ENCODE assay signal across 8 mouse cellular contexts in the genomic region with DNA sequence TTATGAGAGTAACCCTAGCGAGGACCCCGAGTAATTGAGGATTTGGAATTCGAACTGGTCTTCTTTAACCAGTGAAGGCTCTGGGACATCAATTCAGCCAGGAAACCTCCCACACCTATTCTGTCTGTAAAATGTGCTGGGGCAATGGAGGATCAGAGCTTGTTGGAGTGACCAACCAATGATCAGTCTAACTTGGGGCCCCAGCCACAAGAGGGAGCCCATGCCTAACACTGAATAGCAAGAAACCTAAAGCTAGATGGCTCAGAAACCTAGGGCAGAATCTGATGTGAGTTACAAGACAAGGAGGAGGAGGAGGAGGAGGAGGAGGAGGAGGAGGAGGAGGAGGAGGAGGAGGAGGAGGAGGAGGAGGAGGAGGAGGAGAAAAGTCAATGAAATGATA.
DNase-seq lines count a peak whose midpoint lies in the region; ATAC-seq and TF ChIP-seq lines count a peak whose summit lies in the region.
"Had no signal": no experiment of that assay in that cellular context is flagged by ENCODE, and none has a peak within 500 bp of the region (broad histone marks: within the 10 kb centered on the region; RNA-seq: fewer than 3 reads in every experiment).

No protein-coding gene starts in this region.

- no peaks in the 10 kb centered on the region for H3K27me3 ChIP-seq in midbrain, embryonic 11.5 days (ENCODE audit: control insufficient read depth, insufficient read depth, low read length)
- H3K27me3 ChIP-seq in midbrain, embryonic 16.5 days (ENCODE audit: control insufficient read depth, insufficient read depth, low read depth, low read length): no peaks in the 10 kb centered on the region
- H3K27me3 ChIP-seq in embryonic facial prominence, embryonic 10.5 days (replicated peaks; ENCODE audit: low read depth, poor library complexity, severe bottlenecking): no peaks in the 10 kb centered on the region
- no peaks in the 10 kb centered on the region for H3K27me3 ChIP-seq in kidney, postnatal 0 days (ENCODE audit: insufficient read depth, low read length)
- no peaks in the 10 kb centered on the region for H3K27me3 ChIP-seq in limb, embryonic 15.5 days

- no peaks in the 10 kb centered on the region for H3K4me1 ChIP-seq in midbrain, embryonic 11.5 days (ENCODE audit: control insufficient read depth, insufficient read depth, low read length)
- no peaks in the 10 kb centered on the region for H3K4me1 ChIP-seq in midbrain, embryonic 16.5 days (ENCODE audit: control insufficient read depth, insufficient read depth, low read length)
- no peaks in the 10 kb centered on the region for H3K4me1 ChIP-seq in embryonic facial prominence, embryonic 10.5 days
- no peaks in the 10 kb centered on the region for H3K4me1 ChIP-seq in kidney, postnatal 0 days (replicated peaks; ENCODE audit: insufficient read depth, low read length)
- no peaks in the 10 kb centered on the region for H3K4me1 ChIP-seq in limb, embryonic 15.5 days

- TF ChIP-seq CTCF in kidney, postnatal 0 days (IDR thresholded peaks at IDR 0.05; ENCODE audit: low read depth): peak; percentile 79

- no peak for DNase-seq in midbrain, embryonic 11.5 days (ENCODE audit: low spot score, missing footprints)
- peak; percentile 68 for DNase-seq in brain, adult 2 months (ENCODE audit: low read depth, low spot score)
- peak; percentile 59 for DNase-seq in embryonic facial prominence, embryonic 10.5 days (ENCODE audit: low spot score)
- peak; percentile 57 for DNase-seq in kidney, postnatal 0 days (ENCODE audit: low spot score)
- peak; percentile 68 for DNase-seq in testis, postnatal 10 days (ENCODE audit: low spot score)

- no peaks in the 10 kb centered on the region for H3K9me3 ChIP-seq in midbrain, embryonic 11.5 days (ENCODE audit: control insufficient read depth, low read length)
- no peaks in the 10 kb centered on the region for H3K9me3 ChIP-seq in midbrain, embryonic 16.5 days (replicated peaks; ENCODE audit: control insufficient read depth, low read length, poor library complexity, severe bottlenecking)
- no peaks in the 10 kb centered on the region for H3K9me3 ChIP-seq in embryonic facial prominence, embryonic 10.5 days
- no peaks in the 10 kb centered on the region for H3K9me3 ChIP-seq in kidney, postnatal 0 days (replicated peaks; ENCODE audit: low read length)
- H3K9me3 ChIP-seq in limb, embryonic 15.5 days: no peaks in the 10 kb centered on the region

- no peaks in the 10 kb centered on the region for H3K36me3 ChIP-seq in midbrain, embryonic 11.5 days (ENCODE audit: control insufficient read depth, insufficient read depth, low read length)
- H3K36me3 ChIP-seq in midbrain, embryonic 16.5 days (ENCODE audit: control insufficient read depth, insufficient read depth, low read length): no peaks in the 10 kb centered on the region
- no peaks in the 10 kb centered on the region for H3K36me3 ChIP-seq in embryonic facial prominence, embryonic 10.5 days (replicated peaks)
- H3K36me3 ChIP-seq in kidney, postnatal 0 days (ENCODE audit: insufficient read depth, low read length): no peaks in the 10 kb centered on the region
- H3K36me3 ChIP-seq in limb, embryonic 15.5 days: no peaks in the 10 kb centered on the region

- no peak overlapping the region for H3K4me3 ChIP-seq in midbrain, embryonic 11.5 days (ENCODE audit: low read depth, low read length)
- no peak overlapping the region for H3K4me3 ChIP-seq in midbrain, embryonic 16.5 days (ENCODE audit: low read depth, low read length)
- H3K4me3 ChIP-seq in embryonic facial prominence, embryonic 10.5 days: no peak overlapping the region
- H3K4me3 ChIP-seq in kidney, postnatal 0 days (replicated peaks; ENCODE audit: low read depth, low read length): no peak overlapping the region
- no peak overlapping the region for H3K4me3 ChIP-seq in limb, embryonic 15.5 days
- H3K4me3 ChIP-seq: erythroblast, embryonic 14.5 days had no signal

- 51% methylated on average over 3 of the region's 3 CpGs for WGBS in midbrain, embryonic 11.5 days
- WGBS in midbrain, embryonic 16.5 days: 71% methylated on average over 3 of the region's 3 CpGs
- 55% methylated on average over 3 of the region's 3 CpGs for WGBS in embryonic facial prominence, embryonic 10.5 days
- 16% methylated on average over 3 of the region's 3 CpGs for whole genome bisulfite sequencing in kidney, postnatal 0 days
- 39% methylated on average over 3 of the region's 3 CpGs for WGBS in limb, embryonic 15.5 days

- H3K4me2 ChIP-seq in midbrain, embryonic 11.5 days: no peak overlapping the region
- no peak overlapping the region for H3K4me2 ChIP-seq in midbrain, embryonic 16.5 days (ENCODE audit: low read length)
- H3K4me2 ChIP-seq in kidney, postnatal 0 days (ENCODE audit: low read length): no peak overlapping the region
- no peak overlapping the region for H3K4me2 ChIP-seq in limb, embryonic 15.5 days

- ATAC-seq in midbrain, embryonic 11.5 days (ENCODE audit: low FRiP score): peak; percentile 70; the same call in 1 of the 2 replicates
- ATAC-seq in midbrain, embryonic 16.5 days: no peak
- peak; percentile 52; the same call in 1 of the 2 replicates for ATAC-seq in kidney, postnatal 0 days (replicated peaks; ENCODE audit: low FRiP score, low read depth)
- 0 out of 2 replicates have a peak, but pooled peaks have one; percentile 14 for ATAC-seq in limb, embryonic 15.5 days (ENCODE audit: insufficient number of reproducible peaks, low FRiP score, low TSS enrichment, low read depth)

- H3K9ac ChIP-seq in midbrain, embryonic 11.5 days (ENCODE audit: low read length): no peak overlapping the region
- no peak overlapping the region for H3K9ac ChIP-seq in midbrain, embryonic 16.5 days (ENCODE audit: low read depth, low read length)
- H3K9ac ChIP-seq in kidney, postnatal 0 days (ENCODE audit: low read depth, low read length): no peak overlapping the region
- H3K9ac ChIP-seq in limb, embryonic 15.5 days: no peak overlapping the region

- H3K27ac ChIP-seq in midbrain, embryonic 11.5 days (ENCODE audit: low read depth, low read length): no peak overlapping the region
- no peak overlapping the region for H3K27ac ChIP-seq in midbrain, embryonic 16.5 days (ENCODE audit: low read length)
- no peak overlapping the region for H3K27ac ChIP-seq in embryonic facial prominence, embryonic 10.5 days (replicated peaks)
- H3K27ac ChIP-seq in kidney, postnatal 0 days: no peak overlapping the region
- H3K27ac ChIP-seq in limb, embryonic 15.5 days: no peak overlapping the region
